8 mouse cellular contexts compared by ENCODE assay signal in genomic region chr9:87255696-87256030, GRCm38 (mm10). TPM values are rescaled to one million over a fixed set of nuclear protein-coding genes. Genes with fewer than 3 reads are reported as not detected.
DNase-seq lines count a peak whose midpoint lies in the region; ATAC-seq and TF ChIP-seq lines count a peak whose summit lies in the region.

No protein-coding gene starts in this region.

- H3K4me3 ChIP-seq in kidney, postnatal 0 days (replicated peaks; ENCODE audit: low read depth, low read length) = peak overlapping the region; percentile 77
- peak overlapping the region; percentile 64 for H3K4me3 ChIP-seq in embryonic facial prominence, embryonic 11.5 days (ENCODE audit: low read depth, low read length)
- peak overlapping the region; percentile 73 for H3K4me3 ChIP-seq in intestine, embryonic 16.5 days (ENCODE audit: low read length)
- peak overlapping the region; percentile 55 for H3K4me3 ChIP-seq in neural tube, embryonic 12.5 days

- intact Hi-C loops in left cerebral cortex, postnatal 25 days (cut with DNase I) = no loop called here

- no peaks in the 10 kb centered on the region for H3K36me3 ChIP-seq in kidney, postnatal 0 days (ENCODE audit: insufficient read depth, low read length)
- H3K36me3 ChIP-seq in embryonic facial prominence, embryonic 11.5 days (replicated peaks; ENCODE audit: control insufficient read depth, insufficient read depth, low read depth, low read length) = no peaks in the 10 kb centered on the region
- no peaks in the 10 kb centered on the region for H3K36me3 ChIP-seq in intestine, embryonic 16.5 days (ENCODE audit: control insufficient read depth, insufficient read depth, low read length)
- H3K36me3 ChIP-seq in neural tube, embryonic 12.5 days = no peaks in the 10 kb centered on the region

- peak overlapping the region; percentile 86 for H3K4me2 ChIP-seq in kidney, postnatal 0 days (ENCODE audit: low read length)
- H3K4me2 ChIP-seq in embryonic facial prominence, embryonic 11.5 days (ENCODE audit: low read depth, low read length) = peak overlapping the region; percentile 25
- H3K4me2 ChIP-seq in intestine, embryonic 16.5 days (ENCODE audit: low read depth, low read length) = peak overlapping the region; percentile 73
- H3K4me2 ChIP-seq in neural tube, embryonic 12.5 days (replicated peaks) = peak overlapping the region; percentile 62

- no peaks in the 10 kb centered on the region for H3K27me3 ChIP-seq in kidney, postnatal 0 days (ENCODE audit: insufficient read depth, low read length)
- H3K27me3 ChIP-seq in embryonic facial prominence, embryonic 11.5 days (ENCODE audit: control insufficient read depth, insufficient read depth, low read length) = no peaks in the 10 kb centered on the region
- no peaks in the 10 kb centered on the region for H3K27me3 ChIP-seq in intestine, embryonic 16.5 days (replicated peaks; ENCODE audit: control insufficient read depth, insufficient read depth, low read length)
- H3K27me3 ChIP-seq in neural tube, embryonic 12.5 days (replicated peaks) = no peaks in the 10 kb centered on the region

- H3K4me1 ChIP-seq in kidney, postnatal 0 days (replicated peaks; ENCODE audit: insufficient read depth, low read length) = 0 out of 2 replicates have a peak, but pooled peaks cover 5% of the 10 kb centered on the region
- no peaks in the 10 kb centered on the region for H3K4me1 ChIP-seq in embryonic facial prominence, embryonic 11.5 days (ENCODE audit: control insufficient read depth, insufficient read depth, low read length)
- no peaks in the 10 kb centered on the region for H3K4me1 ChIP-seq in intestine, embryonic 16.5 days (ENCODE audit: control insufficient read depth, insufficient read depth, low read length)
- 0 out of 2 replicates have a peak, but pooled peaks cover 3% of the 10 kb centered on the region for H3K4me1 ChIP-seq in neural tube, embryonic 12.5 days

- ATAC-seq in kidney, postnatal 0 days (replicated peaks; ENCODE audit: low FRiP score, low read depth) = peak; percentile 77
- ATAC-seq in embryonic facial prominence, embryonic 11.5 days (replicated peaks; ENCODE audit: insufficient number of reproducible peaks, low FRiP score, low TSS enrichment, low read depth) = peak; percentile 63
- peak; percentile 84 for ATAC-seq in intestine, embryonic 16.5 days
- peak; percentile 83 for ATAC-seq in neural tube, embryonic 12.5 days (ENCODE audit: low FRiP score, low read depth)

- H3K9me3 ChIP-seq in kidney, postnatal 0 days (replicated peaks; ENCODE audit: low read length) = no peaks in the 10 kb centered on the region
- no peaks in the 10 kb centered on the region for H3K9me3 ChIP-seq in embryonic facial prominence, embryonic 11.5 days (replicated peaks; ENCODE audit: control insufficient read depth, low read length)
- no peaks in the 10 kb centered on the region for H3K9me3 ChIP-seq in intestine, embryonic 16.5 days (ENCODE audit: control insufficient read depth, low read length)
- H3K9me3 ChIP-seq in neural tube, embryonic 12.5 days = no peaks in the 10 kb centered on the region

- WGBS in kidney, postnatal 0 days = 21% methylated on average over 6 of the region's 6 CpGs
- WGBS in embryonic facial prominence, embryonic 11.5 days = 24% methylated on average over 6 of the region's 6 CpGs
- 20% methylated on average over 6 of the region's 6 CpGs for WGBS in intestine, embryonic 16.5 days
- 21% methylated on average over 6 of the region's 6 CpGs for WGBS in neural tube, embryonic 12.5 days

- no peak for DNase-seq in kidney, postnatal 0 days (ENCODE audit: low spot score)
- DNase-seq in kidney, adult 18-20 months = no peak
- no peak for DNase-seq in embryonic facial prominence, embryonic 11.5 days (ENCODE audit: low spot score)
- no peak for DNase-seq in adrenal gland, adult 2 months
- no peak for DNase-seq in left cerebral cortex, postnatal 25 days (ENCODE audit: low spot score in 2 of 2)
- DNase-seq in cerebellum, postnatal 10 days = no peak

- H3K27ac ChIP-seq in kidney, postnatal 0 days = no peak overlapping the region
- H3K27ac ChIP-seq in embryonic facial prominence, embryonic 11.5 days (replicated peaks; ENCODE audit: low read depth, low read length) = no peak overlapping the region
- no peak overlapping the region; the same call in 1 of the 2 replicates for H3K27ac ChIP-seq in intestine, embryonic 16.5 days (ENCODE audit: low read length)
- H3K27ac ChIP-seq in neural tube, embryonic 12.5 days = no peak overlapping the region

- peak overlapping the region; percentile 70; the same call in 1 of the 2 replicates for H3K9ac ChIP-seq in kidney, postnatal 0 days (ENCODE audit: low read depth, low read length)
- peak overlapping the region; percentile 62; the same call in 1 of the 2 replicates for H3K9ac ChIP-seq in embryonic facial prominence, embryonic 11.5 days (replicated peaks; ENCODE audit: low read length)
- H3K9ac ChIP-seq in intestine, embryonic 16.5 days (ENCODE audit: low read depth, low read length) = peak overlapping the region; percentile 71
- peak overlapping the region; percentile 61; the same call in 1 of the 2 replicates for H3K9ac ChIP-seq in neural tube, embryonic 12.5 days

- TF ChIP-seq CTCF in kidney, postnatal 0 days (IDR thresholded peaks at IDR 0.05; ENCODE audit: low read depth) = peak; percentile 74

RNA-seq across cellular contexts. Expression of gene Cep162, which starts 0.3 kb away (rescaled TPM):
- 3.7 and 4.2 TPM in 2 replicates for polyA plus RNA-seq in kidney, postnatal 0 days (2015; fragmentation: Nextera tagmentation; extraction: Ambion mirVana)
- polyA plus RNA-seq in embryonic facial prominence, embryonic 11.5 days (2014; fragmentation: Nextera tagmentation; extraction: Ambion mirVana) = 7.5 and 9.6 TPM in 2 replicates
- polyA plus RNA-seq in intestine, embryonic 16.5 days (2015; fragmentation: Nextera tagmentation; extraction: Ambion mirVana) = 3.4 and 3.5 TPM in 2 replicates
- polyA plus RNA-seq in neural tube, embryonic 12.5 days (2016; fragmentation: Nextera tagmentation; extraction: Ambion mirVana) = 8.5 and 8.8 TPM in 2 replicates
- total RNA-seq in adrenal gland, adult 2 months (2021) = 1 to 10 TPM; 4.6 to 5.6 TPM
- 0.54 and 0.61 TPM in 2 replicates for polyA plus RNA-seq in adrenal gland, adult 2 months (2012; rRNA removed)
- total RNA-seq in left cerebral cortex, postnatal 25 days (2021) = 10 to 100 TPM in 1 of 2 experiments, 1 to 10 TPM in 1; 10.0 to 10.2 TPM

Comparison
In these comparisons a context has a peak if more than half of its experiments do, and no peak if none do; other contexts are left out.
1. H3K4me2 ChIP-seq: peak in every context shown above with its lines; median percentile 86 in kidney, postnatal 0 days; 73 in intestine, embryonic 16.5 days; 62 in neural tube, embryonic 12.5 days; 25 in embryonic facial prominence, embryonic 11.5 days.